Mouse (Mus musculus) MEL (cell line): ENCODE data around the gene Lypla2.

ENCODE experiments used
- CTCF ChIP-seq, 3 experiments: IDR thresholded peaks in 2 of 3; conservative IDR thresholded peaks in 1 of 3; 2 replicates each; pipeline ENCODE4 v1.5.1; 2011 to 2012; ENCODE audit warnings: low read length in 3 of 3, low read depth in 2 of 3, mild to moderate bottlenecking in 2 of 3, improper control_type of control experiment in 1 of 3, inconsistent platforms in 1 of 3, mixed read lengths in 1 of 3, moderate library complexity in 1 of 3; ENCODE audit not compliant: control insufficient read depth in 1 of 3, insufficient read depth in 1 of 3, poor library complexity in 1 of 3, severe bottlenecking in 1 of 3
- ETS1 ChIP-seq: IDR thresholded peaks from 2 replicates; pipeline ENCODE4 v1.6.1; 2012; ENCODE audit warnings: low read depth, mild to moderate bottlenecking, inconsistent platforms, low read length, improper control_type of control experiment, moderate library complexity
- MXI1 ChIP-seq: IDR thresholded peaks from 2 replicates; pipeline ENCODE4 v1.6.1; 2011; ENCODE audit warnings: mild to moderate bottlenecking, low read depth, low read length, improper control_type of control experiment
- POLR2AphosphoS5 ChIP-seq: IDR thresholded peaks from 2 replicates; pipeline ENCODE4 v1.6.1; 2012; ENCODE audit warnings: low read depth, borderline replicate concordance, mild to moderate bottlenecking, inconsistent platforms, low read length, moderate library complexity, mixed read lengths

- TF ChIP-seq ETS1 (no peak), POLR2AphosphoS5 (no peak), CTCF (IDR thresholded peaks at IDR 0.05 in 2 of 3, conservative IDR thresholded peaks at IDR 0.05 in 1 of 3; ENCODE audit: control insufficient read depth in 1 of 3, insufficient read depth in 1 of 3, low read depth in 2 of 3, low read length in 3 of 3, poor library complexity in 1 of 3, severe bottlenecking in 1 of 3) (no peak), MXI1 (no peak)
These were observed 19.2 kb downstream of the Lypla2 start for GRCm38 (mm10) chr4:135953179-135953578.
